Mouse (Mus musculus) myocyte (in vitro differentiated cells): ENCODE results near the gene P2ry4.

Experiments used
- E2F4 ChIP-seq: IDR thresholded peaks from one replicate; pipeline ENCODE4 v1.6.1; 2011; ENCODE audit warnings: mild to moderate bottlenecking, control low read depth, moderate library complexity; ENCODE audit not compliant: insufficient read depth
- MAX ChIP-seq: IDR thresholded peaks from one replicate; pipeline ENCODE4 v1.6.1; 2011; ENCODE audit warnings: low read depth, mild to moderate bottlenecking, control low read depth
- MYOG ChIP-seq, 3 experiments: IDR thresholded peaks; one replicate each; pipeline ENCODE4 v1.6.1; 2011; ENCODE audit warnings: control low read depth in 2 of 3, low read depth in 2 of 3, mild to moderate bottlenecking in 2 of 3; ENCODE audit not compliant: insufficient read length in 2 of 3, control insufficient read depth in 1 of 3, insufficient read depth in 1 of 3

DNA sequence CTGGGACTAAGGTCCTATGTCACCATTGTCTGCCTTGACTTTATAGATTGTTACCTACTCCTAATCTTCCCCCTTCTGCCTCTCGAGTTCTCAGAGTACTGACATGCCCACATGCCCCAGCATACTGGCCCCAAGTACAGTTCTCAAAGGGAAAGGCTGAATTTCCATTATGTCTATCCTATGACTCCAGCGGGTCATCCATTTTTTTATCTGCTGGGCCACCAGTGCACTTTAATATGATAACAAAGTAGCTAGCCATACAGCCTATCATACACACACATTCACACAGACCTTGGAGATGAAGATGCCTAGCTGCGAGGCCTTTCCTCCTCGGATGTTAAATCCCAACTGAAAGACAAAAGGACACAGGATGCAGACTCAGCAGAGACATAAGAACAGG is 29.6 kb upstream of the P2ry4 start:
- TF ChIP-seq MYOG (IDR thresholded peaks at IDR 0.05; ENCODE audit: control insufficient read depth in 1 of 3, insufficient read depth in 1 of 3, insufficient read length in 2 of 3, low read depth in 2 of 3) = no peak
- no peak for TF ChIP-seq MAX
- no peak for TF ChIP-seq E2F4
